Mouse (Mus musculus): Measurements from ENCODE around the gene Nova1.

Gene Nova1

DNA sequence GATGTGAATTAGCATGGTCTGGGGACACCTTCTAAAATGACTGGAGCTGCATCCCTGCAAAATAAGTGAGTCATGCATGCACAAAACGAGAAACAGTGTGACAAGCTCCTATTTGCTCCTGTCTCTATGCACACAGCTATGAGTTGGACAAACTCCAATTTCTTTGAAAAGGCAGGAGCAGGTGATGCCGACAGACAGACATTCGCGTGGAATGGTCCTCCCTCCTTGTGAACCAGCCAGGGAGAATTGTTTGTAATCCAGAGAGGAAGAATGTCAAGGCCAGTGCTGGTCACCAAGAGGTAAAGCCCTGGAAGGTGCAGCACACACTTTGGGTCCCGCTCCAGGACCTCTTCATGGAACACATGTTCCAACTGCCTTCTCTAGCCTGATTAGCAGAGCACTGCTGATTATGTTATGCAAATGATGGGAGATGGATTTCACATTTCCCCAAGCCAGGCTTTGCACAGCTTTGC is 172.6 kb downstream of the Nova1 start:
- no peak for DNase-seq

DNA sequence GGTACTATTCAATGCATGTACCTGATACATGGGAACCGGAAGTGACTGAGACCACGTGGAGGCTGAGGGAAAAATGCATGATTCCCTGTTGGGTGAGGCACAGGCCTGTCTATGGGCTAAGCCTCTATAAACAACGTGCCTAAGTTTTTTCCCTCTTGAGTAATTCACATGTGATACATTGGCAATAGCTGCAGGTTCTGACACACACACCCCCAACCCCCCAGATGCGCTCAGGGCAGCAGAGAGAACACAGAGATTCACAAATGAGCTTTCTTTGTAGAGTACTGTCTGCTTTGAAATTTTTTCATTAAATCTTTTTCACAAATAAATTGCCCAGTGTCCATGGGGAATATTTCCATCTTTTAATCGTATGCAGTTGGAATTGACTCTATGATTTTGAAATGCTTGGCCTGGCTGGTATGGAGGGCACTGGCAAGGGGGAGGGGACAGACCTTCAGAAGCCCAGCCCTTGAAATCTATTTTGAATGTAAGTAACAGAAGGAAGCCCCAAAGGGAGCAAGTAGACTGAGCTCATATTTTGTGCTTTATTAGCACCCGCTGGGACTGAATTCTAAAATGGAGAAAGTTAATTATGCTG is 173.3 kb downstream of the Nova1 start:
- no peak for DNase-seq
